Mouse (Mus musculus): ENCODE data around the gene Paqr9. TPM values are rescaled to one million over a fixed set of nuclear protein-coding genes. Genes with fewer than 3 reads are reported as not detected.

Gene Paqr9
- polyA plus RNA-seq, 1 experiment from 2014 or later = 63.6 TPM

DNA sequence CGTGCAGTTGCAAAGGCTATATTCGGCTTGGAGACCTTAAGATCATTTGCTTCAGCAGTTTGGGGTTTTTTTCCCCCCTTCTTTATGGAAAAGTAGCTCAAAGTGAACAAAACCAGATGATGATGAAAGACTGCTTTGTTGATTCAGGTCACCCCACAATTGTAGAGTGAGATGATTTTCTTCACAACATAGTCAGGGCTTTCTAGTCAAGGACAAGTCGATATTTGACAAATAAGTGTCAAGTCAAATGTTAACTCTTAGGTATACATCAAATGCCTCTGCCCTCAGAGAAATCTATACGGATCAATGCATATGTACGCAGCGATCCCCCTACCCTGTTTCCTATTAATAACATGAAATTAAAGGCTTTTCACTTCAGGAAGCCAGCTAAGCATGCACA is 17.0 kb upstream of the Paqr9 start:
- peak overlapping the region; percentile 43 for H3K4me2 ChIP-seq (ENCODE audit: low read depth, low read length)
- ATAC-seq (peak; percentile 38), DNase-seq (no peak)
- no peak overlapping the region for H3K4me3 ChIP-seq (ENCODE audit: low read depth, low read length)
- 58% methylated on average over 6 of the region's 6 CpGs for WGBS (ENCODE audit: insufficient replicate concordance)
- H3K27ac ChIP-seq (ENCODE audit: low read depth) = peak overlapping the region; percentile 79
- no peak overlapping the region for H3K9ac ChIP-seq (replicated peaks)
- TF ChIP-seq EP300 (IDR thresholded peaks at IDR 0.05; ENCODE audit: low read depth) (peak; percentile 58), CTCF (IDR thresholded peaks at IDR 0.05; ENCODE audit: low read depth) (no peak)
- H3K4me1 ChIP-seq (ENCODE audit: insufficient read depth) = peaks cover 18% of the 10 kb centered on the region
- H3K36me3 ChIP-seq (replicated peaks; ENCODE audit: insufficient read depth, low read length) = no peaks in the 10 kb centered on the region
- H3K9me3 ChIP-seq (ENCODE audit: low read length) = no peaks in the 10 kb centered on the region
- H3K27me3 ChIP-seq (ENCODE audit: insufficient read depth, low read length) = no peaks in the 10 kb centered on the region

DNA sequence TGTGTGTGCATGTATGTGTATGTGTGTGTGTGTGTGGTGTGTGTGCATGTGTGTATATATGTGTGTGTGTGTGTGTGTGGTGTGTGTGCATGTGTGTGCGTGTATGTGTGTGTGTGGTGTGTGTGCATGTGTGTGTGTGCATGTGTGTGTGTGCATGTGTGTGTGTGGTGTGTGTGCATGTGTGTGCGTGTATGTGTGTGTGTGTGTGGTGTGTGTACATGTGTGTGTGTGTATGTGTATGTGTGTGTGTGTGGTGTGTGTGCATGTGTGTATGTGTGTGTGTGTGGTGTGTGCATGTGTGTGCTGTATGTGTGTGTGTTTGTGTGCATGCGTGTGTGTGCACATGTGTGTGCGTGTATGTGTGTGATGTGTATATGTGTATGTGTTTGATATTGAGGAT is 14.9 kb upstream of the Paqr9 start:
- H3K4me1 ChIP-seq (ENCODE audit: insufficient read depth) = peaks cover 29% of the 10 kb centered on the region
- H3K27ac ChIP-seq (ENCODE audit: low read depth) = no peak overlapping the region
- DNase-seq = no peak
- no peaks in the 10 kb centered on the region for H3K9me3 ChIP-seq (ENCODE audit: low read length)
- TF ChIP-seq CTCF (IDR thresholded peaks at IDR 0.05; ENCODE audit: low read depth) (no peak), EP300 (IDR thresholded peaks at IDR 0.05; ENCODE audit: low read depth) (no peak)
- 88% methylated on average over 4 of the region's 4 CpGs for WGBS (ENCODE audit: insufficient replicate concordance)
- H3K4me2 ChIP-seq (ENCODE audit: low read depth, low read length) = no peak overlapping the region
- no peaks in the 10 kb centered on the region for H3K36me3 ChIP-seq (replicated peaks; ENCODE audit: insufficient read depth, low read length)
- no peaks in the 10 kb centered on the region for H3K27me3 ChIP-seq (ENCODE audit: insufficient read depth, low read length)
- H3K9ac ChIP-seq (replicated peaks) = no peak overlapping the region
- ATAC-seq = no peak
- H3K4me3 ChIP-seq (ENCODE audit: low read depth, low read length) = no peak overlapping the region

DNA sequence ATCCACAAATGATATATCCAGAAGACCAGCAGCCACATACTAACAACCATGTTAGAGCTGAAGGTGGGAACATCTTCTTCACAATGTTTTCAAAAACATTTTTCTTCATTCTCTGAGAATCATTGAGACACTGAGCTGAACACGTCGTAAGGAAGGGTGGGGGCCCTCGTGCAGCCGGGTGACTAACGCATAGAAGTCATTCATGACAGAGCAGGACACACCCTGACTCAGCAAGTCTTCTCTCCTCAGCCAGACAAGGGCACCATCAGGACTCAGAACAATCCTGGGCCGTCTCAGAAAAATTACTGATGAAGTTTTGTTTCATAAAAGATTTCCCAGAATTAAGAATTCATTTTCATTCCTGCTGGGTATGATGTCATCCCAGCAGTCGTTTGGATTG is 12.8 kb upstream of the Paqr9 start:
- ATAC-seq = peak; percentile 83
- peak; percentile 56; the same call in 1 of the 2 replicates for TF ChIP-seq EP300 (IDR thresholded peaks at IDR 0.05; ENCODE audit: low read depth)
- TF ChIP-seq CTCF (IDR thresholded peaks at IDR 0.05; ENCODE audit: low read depth) = no peak
- no peaks in the 10 kb centered on the region for H3K27me3 ChIP-seq (ENCODE audit: insufficient read depth, low read length)
- H3K27ac ChIP-seq (ENCODE audit: low read depth) = peak overlapping the region; percentile 48
- H3K36me3 ChIP-seq (replicated peaks; ENCODE audit: insufficient read depth, low read length) = no peaks in the 10 kb centered on the region
- no peak overlapping the region for H3K9ac ChIP-seq (replicated peaks)
- peak; percentile 63 for DNase-seq
- H3K4me2 ChIP-seq (ENCODE audit: low read depth, low read length) = peak overlapping the region; percentile 7; the same call in 1 of the 2 replicates
- H3K4me3 ChIP-seq (ENCODE audit: low read depth, low read length) = no peak overlapping the region
- H3K4me1 ChIP-seq (ENCODE audit: insufficient read depth) = peaks cover 46% of the 10 kb centered on the region
- WGBS (ENCODE audit: insufficient replicate concordance) = 34% methylated on average over 7 of the region's 7 CpGs
- no peaks in the 10 kb centered on the region for H3K9me3 ChIP-seq (ENCODE audit: low read length)

DNA sequence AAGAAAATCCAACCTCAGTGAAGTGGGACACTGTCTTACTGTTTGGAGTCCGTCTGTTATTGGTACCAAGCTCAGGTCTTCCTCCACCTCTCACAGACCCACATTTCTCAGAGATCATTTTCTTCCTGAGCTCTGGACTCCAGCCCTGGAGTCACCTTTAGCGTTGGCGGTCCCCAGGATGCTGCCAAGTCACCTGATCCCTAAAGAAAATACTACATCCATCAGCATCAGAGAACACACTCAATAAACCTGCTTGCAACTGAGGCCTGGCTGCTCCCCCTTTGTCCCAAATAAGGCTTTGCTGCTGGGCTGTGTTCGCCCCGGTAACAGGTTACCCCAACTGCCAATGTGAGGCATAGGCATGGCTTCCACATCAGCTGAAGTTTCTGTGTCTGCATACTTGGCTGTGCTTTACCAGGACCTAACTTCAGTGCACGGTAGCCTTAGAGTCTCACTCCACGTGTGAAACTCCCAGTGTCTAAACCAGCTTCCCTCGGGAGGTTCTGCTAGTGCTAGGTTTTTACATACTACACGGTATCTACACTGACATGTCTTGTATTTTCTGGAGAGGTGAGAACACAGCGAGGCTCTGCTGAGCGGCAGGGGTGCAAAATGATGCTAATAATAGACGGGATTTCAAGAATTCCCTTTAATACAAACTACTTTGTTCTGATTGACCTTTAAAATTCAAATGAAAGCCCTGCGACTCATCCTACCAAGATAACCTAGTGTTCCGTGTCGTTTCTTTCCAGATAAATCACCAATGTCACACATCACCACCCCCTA is 9.6 kb upstream of the Paqr9 start:
- H3K27ac ChIP-seq (ENCODE audit: low read depth) = peak overlapping the region; percentile 80
- no peak for ATAC-seq
- no peaks in the 10 kb centered on the region for H3K9me3 ChIP-seq (ENCODE audit: low read length)
- no peak overlapping the region for H3K9ac ChIP-seq (replicated peaks)
- TF ChIP-seq CTCF (IDR thresholded peaks at IDR 0.05; ENCODE audit: low read depth) = no peak
- WGBS (ENCODE audit: insufficient replicate concordance) = 70% methylated on average over 15 of the region's 15 CpGs
- peaks cover 70% of the 10 kb centered on the region for H3K4me1 ChIP-seq (ENCODE audit: insufficient read depth)
- H3K27me3 ChIP-seq (ENCODE audit: insufficient read depth, low read length) = no peaks in the 10 kb centered on the region
- H3K4me3 ChIP-seq (ENCODE audit: low read depth, low read length) = no peak overlapping the region
- no peak for DNase-seq
- no peak overlapping the region for H3K4me2 ChIP-seq (ENCODE audit: low read depth, low read length)
- no peaks in the 10 kb centered on the region for H3K36me3 ChIP-seq (replicated peaks; ENCODE audit: insufficient read depth, low read length)

DNA sequence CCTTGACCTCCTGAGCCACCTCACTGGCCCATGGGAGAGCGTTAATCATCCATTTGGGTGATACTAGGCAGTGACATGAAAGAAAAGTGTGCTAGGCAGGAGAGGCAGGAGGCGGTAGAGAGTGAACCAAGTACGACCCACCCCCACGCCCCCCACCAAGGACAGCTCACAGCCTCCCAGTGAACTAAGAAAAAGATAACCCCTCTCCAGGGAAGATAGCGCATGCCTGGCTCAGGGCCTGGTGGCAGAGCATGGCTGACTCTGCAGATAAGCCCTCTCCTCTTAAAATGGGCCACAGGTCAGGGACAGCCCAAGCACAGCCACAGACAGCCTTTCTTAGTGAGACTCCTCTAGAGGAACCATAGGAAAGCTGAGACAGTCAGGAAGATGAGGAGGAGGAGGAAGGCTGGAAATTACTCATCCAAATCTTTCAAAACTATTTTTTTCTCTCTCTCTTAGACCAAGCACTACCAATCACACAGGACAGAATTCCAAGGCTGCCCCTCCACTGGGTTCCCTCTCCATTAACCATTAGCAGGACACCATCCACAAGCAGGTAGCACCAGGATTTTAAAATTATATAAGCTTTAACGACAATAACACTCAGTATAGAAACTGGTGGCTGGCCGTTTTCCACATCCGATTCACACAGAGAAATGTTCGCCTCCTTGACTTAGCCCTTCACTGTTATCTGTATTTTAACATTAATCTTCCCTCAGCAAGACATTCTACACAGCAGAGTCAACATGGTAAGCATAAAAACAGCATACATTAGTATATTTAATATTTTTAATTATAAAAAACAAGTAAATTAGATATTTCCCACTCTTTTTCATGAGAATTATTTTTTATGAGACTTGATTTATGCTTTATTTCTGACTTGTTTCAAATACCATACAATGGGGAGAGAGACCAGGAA is 8.3 kb upstream of the Paqr9 start:
- H3K27ac ChIP-seq (ENCODE audit: low read depth) = peak overlapping the region; percentile 80
- TF ChIP-seq CTCF (IDR thresholded peaks at IDR 0.05; ENCODE audit: low read depth) (peak; percentile 32; the same call in 1 of the 2 replicates), EP300 (IDR thresholded peaks at IDR 0.05; ENCODE audit: low read depth) (peak; percentile 74)

More for the DNA sequence above, 8.3 kb upstream of the Paqr9 start:
- Histone ChIP-seq H3K4me1 (ENCODE audit: insufficient read depth) (peaks cover 78% of the 10 kb centered on the region), H3K4me3 (ENCODE audit: low read depth, low read length) (no peak overlapping the region), H3K4me2 (ENCODE audit: low read depth, low read length) (peak overlapping the region; percentile 7; the same call in 1 of the 2 replicates), H3K36me3 (replicated peaks; ENCODE audit: insufficient read depth, low read length) (no peaks in the 10 kb centered on the region), H3K9ac (replicated peaks) (peak overlapping the region; percentile 23; the same call in 1 of the 2 replicates), H3K9me3 (ENCODE audit: low read length) (no peaks in the 10 kb centered on the region), H3K27me3 (ENCODE audit: insufficient read depth, low read length) (no peaks in the 10 kb centered on the region)
- 39% methylated on average over 9 of the region's 9 CpGs for WGBS (ENCODE audit: insufficient replicate concordance)
- DNase-seq = peak; percentile 52
- peak; percentile 32 for ATAC-seq
